Mouse (Mus musculus) monocyte, adult 2 months (primary cell): ENCODE measurements around the gene Ros1.

Source experiments
- DNase-seq, 2 experiments: peaks; one replicate each; pipeline ENCODE4 v3.0.0; 2022; ENCODE audit warnings: low spot score in 2 of 2, low read depth in 1 of 2

The Ros1 gene

GRCm38 (mm10) chr10:52160604-52161003, 34.4 kb downstream of the Ros1 start:
- no peak for DNase-seq

GRCm38 (mm10) chr10:52159704-52160103, 35.3 kb downstream of the Ros1 start:
- no peak for DNase-seq

GRCm38 (mm10) chr10:52133354-52134074, 61.5 kb downstream of the Ros1 start:
- DNase-seq, result no peak

- DNase-seq, result no peak
These were observed 64.3 kb downstream of the Ros1 start for GRCm38 (mm10) chr10:52130762-52131161.

- DNase-seq, result no peak
These were observed 66.1 kb downstream of the Ros1 start for GRCm38 (mm10) chr10:52128874-52129412.

GRCm38 (mm10) chr10:52106164-52106757, 88.8 kb downstream of the Ros1 start:
- DNase-seq, result no peak

- no peak for DNase-seq
These were observed 93.8 kb downstream of the Ros1 start for GRCm38 (mm10) chr10:52101273-52101672.

- DNase-seq, result no peak
These were observed 102.9 kb downstream of the Ros1 start for GRCm38 (mm10) chr10:52092181-52092580.

GRCm38 (mm10) chr10:52086681-52087080, 108.4 kb downstream of the Ros1 start:
- DNase-seq, result no peak

GRCm38 (mm10) chr10:52072482-52072881, 122.6 kb downstream of the Ros1 start:
- DNase-seq, result no peak

- no peak for DNase-seq
These were observed 146.8 kb downstream of the Ros1 start for GRCm38 (mm10) chr10:52048287-52048686.

GRCm38 (mm10) chr10:52043086-52043485, 152.0 kb downstream of the Ros1 start:
- no peak for DNase-seq

- DNase-seq, result no peak
These were observed 155.7 kb downstream of the Ros1 start for GRCm38 (mm10) chr10:52039392-52039791.

- DNase-seq, result no peak
These were observed 161.3 kb downstream of the Ros1 start for GRCm38 (mm10) chr10:52033729-52034128.

- no peak for DNase-seq
These were observed 165.5 kb downstream of the Ros1 start for GRCm38 (mm10) chr10:52029421-52030080.

GRCm38 (mm10) chr10:52028561-52029370, 166.3 kb downstream of the Ros1 start:
- no peak for DNase-seq

- no peak for DNase-seq
These were observed 167.6 kb downstream of the Ros1 start for GRCm38 (mm10) chr10:52027161-52028035.

GRCm38 (mm10) chr10:52025821-52026220, 169.2 kb downstream of the Ros1 start:
- no peak for DNase-seq

GRCm38 (mm10) chr10:52025291-52025690, 169.8 kb downstream of the Ros1 start:
- no peak for DNase-seq

GRCm38 (mm10) chr10:52024053-52024410, 171.0 kb downstream of the Ros1 start:
- DNase-seq, result no peak
